Comparison of ENCODE assay signal across 11 mouse cellular contexts in genomic region chr11:77931541-77932433, GRCm38 (mm10). TPM values are rescaled to one million over a fixed set of nuclear protein-coding genes. Genes with fewer than 3 reads are reported as not detected.
DNase-seq lines count a peak whose midpoint lies in the region; ATAC-seq and TF ChIP-seq lines count a peak whose summit lies in the region.
"Had no signal": no experiment of that assay in that cellular context is flagged by ENCODE, and none has a peak within 500 bp of the region (broad histone marks: within the 10 kb centered on the region; RNA-seq: fewer than 3 reads in every experiment).

No protein-coding gene starts in this region.

- no peaks in the 10 kb centered on the region for H3K36me3 ChIP-seq in limb, embryonic 14.5 days (ENCODE audit: control insufficient read depth, insufficient read depth, low read length)
- H3K36me3 ChIP-seq in stomach, embryonic 16.5 days (ENCODE audit: control insufficient read depth, insufficient read depth, low read length), result no peaks in the 10 kb centered on the region

- no peak for ATAC-seq in cerebellum, adult (ENCODE audit: insufficient number of reproducible peaks, low FRiP score, low TSS enrichment)
- ATAC-seq in limb, embryonic 14.5 days (ENCODE audit: low FRiP score, low read depth), result no peak
- ATAC-seq in stomach, embryonic 16.5 days (ENCODE audit: insufficient read depth, low FRiP score), result no peak

- peak overlapping the region; percentile 46 for H3K4me3 ChIP-seq in limb, embryonic 14.5 days (replicated peaks; ENCODE audit: low read length)
- peak overlapping the region; percentile 51 for H3K4me3 ChIP-seq in stomach, embryonic 16.5 days (replicated peaks; ENCODE audit: low read length)

- peaks cover 54% of the 10 kb centered on the region for H3K27me3 ChIP-seq in limb, embryonic 14.5 days (ENCODE audit: control insufficient read depth, insufficient read depth, low read length)
- H3K27me3 ChIP-seq in stomach, embryonic 16.5 days (ENCODE audit: control insufficient read depth, insufficient read depth, low read length), result peaks cover 46% of the 10 kb centered on the region

- 4% methylated on average over 41 of the region's 41 CpGs for WGBS in limb, embryonic 14.5 days
- 2% methylated on average over 41 of the region's 41 CpGs for WGBS in stomach, embryonic 16.5 days

- no peak for TF ChIP-seq POLR2A in limb, embryonic 14.5 days (IDR thresholded peaks at IDR 0.05; ENCODE audit: borderline replicate concordance, extremely low read depth, insufficient read depth, insufficient read length)

- peaks cover 10% of the 10 kb centered on the region for H3K4me1 ChIP-seq in limb, embryonic 14.5 days (ENCODE audit: control insufficient read depth, insufficient read depth, low read length)
- peaks cover 8% of the 10 kb centered on the region; the same call in 1 of the 2 replicates for H3K4me1 ChIP-seq in stomach, embryonic 16.5 days (ENCODE audit: control insufficient read depth, insufficient read depth, low read length)

- peak overlapping the region; percentile 96 for H3K4me2 ChIP-seq in limb, embryonic 14.5 days (replicated peaks; ENCODE audit: low read depth, low read length, severe bottlenecking)
- peak overlapping the region; percentile 94 for H3K4me2 ChIP-seq in stomach, embryonic 16.5 days (ENCODE audit: low read depth, low read length)

- no peak overlapping the region for H3K9ac ChIP-seq in limb, embryonic 14.5 days (ENCODE audit: low read depth, low read length, severe bottlenecking)
- H3K9ac ChIP-seq in stomach, embryonic 16.5 days (ENCODE audit: low read length), result no peak overlapping the region

- no peak overlapping the region for H3K27ac ChIP-seq in limb, embryonic 14.5 days (replicated peaks; ENCODE audit: low read depth, low read length)
- no peak overlapping the region for H3K27ac ChIP-seq in stomach, embryonic 16.5 days (ENCODE audit: low read length)
- H3K27ac ChIP-seq: macrophage had no signal

- no peaks in the 10 kb centered on the region for H3K9me3 ChIP-seq in limb, embryonic 14.5 days (ENCODE audit: control insufficient read depth, low read length)
- no peaks in the 10 kb centered on the region for H3K9me3 ChIP-seq in stomach, embryonic 16.5 days (replicated peaks; ENCODE audit: control insufficient read depth, low read length)

- peak; percentile 39 for DNase-seq in cerebellum, adult 8-10 months
- DNase-seq in retina, embryonic 14.5 days (ENCODE audit: low spot score), result peak; percentile 24
- DNase-seq in retina, postnatal 1 day, result no peak
- no peak for DNase-seq in limb, embryonic 14.5 days (ENCODE audit: low spot score)
- DNase-seq in layer of hippocampus, postnatal 10 days (ENCODE audit: low spot score in 2 of 2), result no peak
- DNase-seq in ovary, postnatal 10 days (ENCODE audit: low spot score), result no peak

RNA-seq across cellular contexts. Expression of gene Sez6, which starts 1.2 kb away (rescaled TPM):
- 1.2 and 1.4 TPM in 2 replicates for polyA plus RNA-seq in limb, embryonic 14.5 days (2012; rRNA removed)
- polyA plus RNA-seq in limb, embryonic 14.5 days (2014; fragmentation: Nextera tagmentation; extraction: Ambion mirVana), result 0.98 and 1.2 TPM in 2 replicates
- polyA plus RNA-seq in stomach, embryonic 16.5 days (2015; fragmentation: Nextera tagmentation; extraction: Ambion mirVana), result 2.0 and 2.3 TPM in 2 replicates
- total RNA-seq in layer of hippocampus, postnatal 10 days (2021), result 100 to 1,000 TPM; 215 to 221 TPM
- total RNA-seq: common myeloid progenitor, adult 5-6 weeks had no signal
- polyA plus RNA-seq: C2C12, macrophage had no signal

RNA-seq across cellular contexts. Expression of gene Pipox, which starts 37.9 kb away (rescaled TPM):
- polyA plus RNA-seq in limb, embryonic 14.5 days (2012; rRNA removed), result 1.1 and 1.3 TPM in 2 replicates
- polyA plus RNA-seq in limb, embryonic 14.5 days (2014; fragmentation: Nextera tagmentation; extraction: Ambion mirVana), result 0.94 and 1.1 TPM in 2 replicates
- polyA plus RNA-seq in stomach, embryonic 16.5 days (2015; fragmentation: Nextera tagmentation; extraction: Ambion mirVana), result 20.8 and 23.5 TPM in 2 replicates
- 1 to 10 TPM; 1.5 to 1.9 TPM for total RNA-seq in layer of hippocampus, postnatal 10 days (2021)
- total RNA-seq: common myeloid progenitor, adult 5-6 weeks had no signal
- polyA plus RNA-seq: C2C12, macrophage had no signal

RNA-seq across cellular contexts. Expression of gene Phf12, which starts 50.8 kb away (rescaled TPM):
- polyA plus RNA-seq in limb, embryonic 14.5 days (2012; rRNA removed), result 81.2 and 85.8 TPM in 2 replicates
- 18.3 and 19.7 TPM in 2 replicates for polyA plus RNA-seq in limb, embryonic 14.5 days (2014; fragmentation: Nextera tagmentation; extraction: Ambion mirVana)
- polyA plus RNA-seq in stomach, embryonic 16.5 days (2015; fragmentation: Nextera tagmentation; extraction: Ambion mirVana), result 10.9 and 11.5 TPM in 2 replicates
- total RNA-seq in layer of hippocampus, postnatal 10 days (2021), result 10 to 100 TPM; 47.1 to 49.2 TPM

Comparison
In these comparisons a context has a peak if more than half of its experiments do, and no peak if none do; other contexts are left out.
1. DNase-seq: peak in cerebellum, adult 8-10 months (single experiment) and retina, embryonic 14.5 days (single experiment); none in retina, postnatal 1 day (single experiment), limb, embryonic 14.5 days (single experiment), layer of hippocampus, postnatal 10 days (0 of 2) and ovary, postnatal 10 days (single experiment).